Mouse (Mus musculus) T-helper 17 cell (primary cell): ENCODE measurements around the gene Samd7.
"Not testable (repeated sequence)": the region's sequence is repeated elsewhere in the genome, so short reads cannot be mapped to it uniquely, and the experiment has no call there.

ENCODE experiments used
- in situ Hi-C, 2 experiments: fragments of 300-600 bp; cut with MboI, MseI; formaldehyde crosslinking; loops; 1 replicate in 1 of 2; 2 replicates in 1 of 2; pipeline ENCODE4 v1.15.1; 2025; ENCODE audit warnings: high pct_unique_total_duplicates in 2 of 2

Samd7 gene

GRCm38 (mm10) chr3:30746006-30746405, at the start of gene Samd7:
Samd7 (plus strand) TSS chr3:30746293.
- in situ Hi-C loops = loop anchor here in 1 of 2 experiments (25.0 kb wide), 1 partner anchor 866 kb away; no protein-coding TSS in a partner anchor

- in situ Hi-C loops = no loop called here
Measured at GRCm38 (mm10) chr3:30696346-30696745, 49.7 kb upstream of the Samd7 start.

- in situ Hi-C loops = no loop called here
Measured at GRCm38 (mm10) chr3:30697891-30698290, 48.2 kb upstream of the Samd7 start.

GRCm38 (mm10) chr3:30699711-30700505, 46.2 kb upstream of the Samd7 start, which contains the start of gene Lrrc31:
Lrrc31 (minus strand) TSS chr3:30699843.
- in situ Hi-C loops = not testable (repeated sequence)

- in situ Hi-C loops = no loop called here
Measured at GRCm38 (mm10) chr3:30705977-30706376, 40.1 kb upstream of the Samd7 start.

- in situ Hi-C loops = no loop called here
Measured at GRCm38 (mm10) chr3:30706614-30707276, 39.3 kb upstream of the Samd7 start.

- in situ Hi-C loops = no loop called here
Measured at GRCm38 (mm10) chr3:30710191-30710590, 35.9 kb upstream of the Samd7 start.

- in situ Hi-C loops = no loop called here
Measured at GRCm38 (mm10) chr3:30713334-30713733, 32.8 kb upstream of the Samd7 start.

GRCm38 (mm10) chr3:30718649-30719048, 27.4 kb upstream of the Samd7 start:
- in situ Hi-C loops = no loop called here

- in situ Hi-C loops = no loop called here
Measured at GRCm38 (mm10) chr3:30722036-30722435, 24.1 kb upstream of the Samd7 start.

GRCm38 (mm10) chr3:30722461-30722860, 23.6 kb upstream of the Samd7 start:
- in situ Hi-C loops = no loop called here

GRCm38 (mm10) chr3:30723179-30723578, 22.9 kb upstream of the Samd7 start:
- in situ Hi-C loops = no loop called here

GRCm38 (mm10) chr3:30724105-30724824, 21.8 kb upstream of the Samd7 start:
- in situ Hi-C loops = no loop called here

- in situ Hi-C loops = loop anchor here in 1 of 2 experiments (25.0 kb wide), 1 partner anchor 887 kb away; no protein-coding TSS in a partner anchor
Measured at GRCm38 (mm10) chr3:30724848-30725465, 21.1 kb upstream of the Samd7 start.

GRCm38 (mm10) chr3:30725514-30725913, 20.6 kb upstream of the Samd7 start:
- in situ Hi-C loops = loop anchor here in 1 of 2 experiments (25.0 kb wide), 1 partner anchor 887 kb away; no protein-coding TSS in a partner anchor

GRCm38 (mm10) chr3:30727209-30727608, 18.9 kb upstream of the Samd7 start:
- in situ Hi-C loops = loop anchor here in 1 of 2 experiments (25.0 kb wide), 1 partner anchor 885 kb away; no protein-coding TSS in a partner anchor

GRCm38 (mm10) chr3:30729046-30729445, 17.0 kb upstream of the Samd7 start:
- in situ Hi-C loops = loop anchor here in 1 of 2 experiments (25.0 kb wide), 1 partner anchor 883 kb away; no protein-coding TSS in a partner anchor

- in situ Hi-C loops = loop anchor here in 1 of 2 experiments (25.0 kb wide), 1 partner anchor 875 kb away; no protein-coding TSS in a partner anchor
Measured at GRCm38 (mm10) chr3:30736809-30737208, 9.3 kb upstream of the Samd7 start.

GRCm38 (mm10) chr3:30741306-30741705, 4.8 kb upstream of the Samd7 start:
- in situ Hi-C loops = loop anchor here in 1 of 2 experiments (25.0 kb wide), 1 partner anchor 871 kb away; no protein-coding TSS in a partner anchor

- in situ Hi-C loops = loop anchor here in 1 of 2 experiments (25.0 kb wide), 1 partner anchor 869 kb away; no protein-coding TSS in a partner anchor
Measured at GRCm38 (mm10) chr3:30742891-30743290, 3.2 kb upstream of the Samd7 start.

- in situ Hi-C loops = loop anchor here in 1 of 2 experiments (25.0 kb wide), 1 partner anchor 864 kb away; no protein-coding TSS in a partner anchor
Measured at GRCm38 (mm10) chr3:30748316-30748715, 2.2 kb downstream of the Samd7 start.
